Mouse (Mus musculus) urinary bladder, postnatal 14 days (tissue): ENCODE data around the gene Gm6760.

Source experiments
- DNase-seq: peaks from one replicate; pipeline ENCODE4 v3.0.0; 2021; ENCODE audit warnings: low spot score

The Gm6760 gene

DNA sequence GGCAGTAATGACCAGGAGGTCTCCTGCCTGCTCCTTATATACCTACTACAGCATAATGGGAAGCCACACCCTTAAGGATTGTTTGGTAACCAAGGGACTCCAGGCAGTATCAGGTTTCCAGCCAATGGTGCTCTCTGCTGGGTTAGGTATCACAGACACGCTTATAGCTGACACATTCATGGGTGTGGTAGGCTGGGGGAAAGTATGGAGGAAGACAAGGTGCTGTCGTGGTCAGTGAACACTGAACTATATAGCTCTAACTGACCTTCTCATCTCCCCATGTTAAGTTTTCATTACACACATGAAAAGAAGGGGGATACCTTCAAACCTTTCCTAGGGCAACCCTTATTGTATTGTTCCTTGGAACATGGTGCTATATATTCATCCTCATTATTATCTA lies at the start of gene Gm6760:
Gm6760 (minus strand) TSS at position 101 of the 400 bp plus-strand sequence.
- DNase-seq, result no peak

DNA sequence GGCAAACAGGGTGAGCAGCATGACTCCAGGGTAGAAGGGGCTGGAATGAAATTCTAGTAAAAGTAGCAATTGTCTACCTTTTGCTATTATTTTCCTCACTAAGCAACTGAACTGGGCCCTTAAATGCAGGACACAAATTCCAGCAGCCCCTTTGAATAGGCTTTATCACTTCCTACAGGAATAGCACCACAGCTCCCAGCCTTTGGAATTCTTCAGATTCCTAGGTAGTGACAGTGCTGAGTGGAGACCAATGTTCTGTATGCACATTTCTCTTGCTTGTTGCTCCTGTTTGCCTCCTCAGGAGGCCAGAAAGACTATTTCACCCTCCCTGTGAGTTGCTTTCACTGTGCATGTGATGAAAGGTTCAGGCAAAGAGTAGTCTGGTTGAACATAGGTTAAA lies 29.2 kb upstream of the Gm6760 start:
- DNase-seq, result no peak

DNA sequence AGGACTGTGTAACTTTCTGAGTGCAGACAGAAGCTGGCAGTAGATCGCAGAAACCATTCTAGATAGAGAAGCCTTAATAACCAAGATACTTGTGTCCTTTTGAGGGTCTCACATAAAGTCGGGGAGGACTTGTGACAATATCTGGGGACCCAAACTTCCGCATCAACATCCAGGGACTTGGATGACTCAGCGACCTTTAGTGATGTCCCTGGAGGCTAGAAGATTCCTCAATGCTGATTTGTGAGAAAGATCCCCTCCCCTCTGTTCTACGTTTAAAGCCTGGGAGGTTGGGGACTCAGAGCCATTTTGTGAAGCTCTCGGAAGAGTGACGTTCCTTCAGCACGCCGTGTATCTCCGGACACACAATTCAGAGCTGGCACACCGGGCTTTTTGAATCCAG lies 21.2 kb upstream of the Gm6760 start, which contains the start of gene 3830417A13Rik:
3830417A13Rik (plus strand) TSS at position 301 of the 400 bp plus-strand sequence.
- DNase-seq, result no peak
